Mouse (Mus musculus) cerebellum, adult 2 months (tissue): Measurements from ENCODE around the gene Fkbp6. TPM values are rescaled to one million over a fixed set of nuclear protein-coding genes. Genes with fewer than 3 reads are reported as not detected.

Experiments used
- DNase-seq, 2 experiments: peaks; one replicate each; pipeline ENCODE4 v3.0.0; 2021
- H3K27ac ChIP-seq: fragments of 200-500 bp; 2 replicates; pipeline ENCODE4 v1.5.1; 2012; ENCODE audit warnings: low read length, control low read depth, inconsistent platforms; ENCODE audit not compliant: insufficient read depth
- H3K27me3 ChIP-seq: fragments of 200-500 bp; 2 replicates; pipeline ENCODE4 v1.6.1; 2012; ENCODE audit warnings: inconsistent platforms, mild to moderate bottlenecking, low read length, moderate library complexity; ENCODE audit not compliant: control insufficient read depth, insufficient read depth
- H3K4me1 ChIP-seq: fragments of 200-500 bp; 2 replicates; pipeline ENCODE4 v1.6.1; 2011; ENCODE audit warnings: low read length; ENCODE audit not compliant: control insufficient read depth, insufficient read depth
- H3K4me3 ChIP-seq: fragments of 200-500 bp; replicated peaks from 2 replicates; pipeline ENCODE3; 2011; ENCODE audit warnings: mild to moderate bottlenecking, low read depth, low read length, control low read depth; ENCODE audit not compliant: insufficient read depth
- CTCF ChIP-seq: fragments of 200-500 bp; IDR thresholded peaks from 2 replicates; pipeline ENCODE4 v1.5.1; 2011; ENCODE audit warnings: low read depth, mild to moderate bottlenecking, control low read depth, low read length, moderate library complexity, borderline replicate concordance; ENCODE audit not compliant: insufficient read depth
- POLR2A ChIP-seq: fragments of 200-500 bp; IDR thresholded peaks from 2 replicates; pipeline ENCODE4 v1.6.1; 2011; ENCODE audit warnings: low read length, control low read depth, borderline replicate concordance; ENCODE audit not compliant: insufficient read depth
- WGBS: fragments of 180-500 bp; shearing (Covaris S2); methylation state at CpG from one replicate; pipeline ENCODE4 v1.1.7; 2018; 5-methylcytosine and 5-hydroxymethylcytosine counted together
- polyA plus RNA-seq: library from polyadenylated mRNA; depleted of rRNA; stranded (reverse); fragments of >200 nt; gene quantifications from 2 replicates; pipeline ENCODE4 v1.2.3, GENCODE M21; 2012; rRNA removed

The Fkbp6 gene
- polyA plus RNA-seq, 1 experiment: not detected

DNA sequence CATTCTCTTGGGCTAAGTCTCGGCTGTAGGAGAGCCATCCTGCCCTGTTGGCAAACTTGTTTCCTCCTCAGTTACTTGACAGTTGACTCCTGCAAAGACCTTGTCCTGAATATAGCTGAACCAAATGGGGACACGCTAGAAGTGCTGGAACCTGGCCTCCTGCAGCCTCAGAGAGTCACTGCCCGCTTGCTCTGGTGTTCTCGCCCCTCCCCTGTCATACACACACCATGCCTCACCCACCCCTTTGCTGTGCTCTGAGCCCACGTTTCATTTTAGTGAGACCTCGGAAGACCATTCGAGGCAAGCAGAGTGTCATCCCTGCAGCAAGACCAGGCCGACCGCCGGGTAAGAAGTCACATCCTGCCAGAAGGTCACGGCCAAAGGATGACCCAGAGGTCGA is 107.7 kb downstream of the Fkbp6 start:
- 71% methylated on average over 12 of the region's 12 CpGs for WGBS
- no peak for DNase-seq
- Histone ChIP-seq H3K4me1 (peaks cover 8% of the 10 kb centered on the region), H3K4me3 (no peak overlapping the region), H3K27ac (no peak overlapping the region), H3K27me3 (no peaks in the 10 kb centered on the region)
- TF ChIP-seq CTCF: no peak
- no peak for TF ChIP-seq POLR2A

Other genes with a start within 250 kb of the Fkbp6 start
- gene Tbl2, start 200.4 kb downstream of the Fkbp6 start, polyA plus RNA-seq: 17.6 and 18.5 TPM in 2 replicates
- 64.4 TPM in 2 replicates for gene Bcl7b, start 181.8 kb downstream of the Fkbp6 start, polyA plus RNA-seq
- gene Baz1b, start 162.8 kb downstream of the Fkbp6 start, polyA plus RNA-seq: 75.3 and 77.4 TPM in 2 replicates
- 8.5 and 10.1 TPM in 2 replicates for gene Fzd9, start 98.8 kb downstream of the Fkbp6 start, polyA plus RNA-seq
- gene Trim50, start 3.3 kb upstream of the Fkbp6 start, polyA plus RNA-seq: 0.08 TPM in 1 of 2 replicates, not detected in the other
- 41.8 and 45.6 TPM in 2 replicates for gene Nsun5, start 19.9 kb upstream of the Fkbp6 start, polyA plus RNA-seq
- 31.2 and 31.8 TPM in 2 replicates for gene Pom121, start 44.5 kb upstream of the Fkbp6 start, polyA plus RNA-seq
- gene Hip1, start 195.1 kb upstream of the Fkbp6 start, polyA plus RNA-seq: 32.3 and 35.2 TPM in 2 replicates
- not detected in 2 replicates for gene Ccl26, start 213.5 kb upstream of the Fkbp6 start, polyA plus RNA-seq
- 0.23 and 0.32 TPM in 2 replicates for gene Ccl24, start 223.0 kb upstream of the Fkbp6 start, polyA plus RNA-seq